Mouse (Mus musculus) megakaryocyte, embryonic 14.5 days (primary cell): ENCODE measurements around the gene Cd300e.

ENCODE experiments used
- FLI1 ChIP-seq: IDR thresholded peaks from 2 replicates; pipeline ENCODE4 v1.6.1; 2012; ENCODE audit warnings: low read length, inconsistent platforms, mixed read lengths
- GATA1 ChIP-seq: IDR thresholded peaks from 3 replicates; pipeline ENCODE4 v1.6.1; 2012; ENCODE audit warnings: mixed read lengths, low read length, inconsistent platforms, borderline replicate concordance

- TF ChIP-seq GATA1 (no peak), FLI1 (no peak)
Measured at GRCm38 (mm10) chr11:115059797-115060196, 2.2 kb downstream of the Cd300e start.
